Mouse (Mus musculus) embryonic facial prominence, embryonic 13.5 days (tissue): Measurements from ENCODE around the gene Tsks. TPM values are rescaled to one million over a fixed set of nuclear protein-coding genes. Genes with fewer than 3 reads are reported as not detected.
A peak's percentile ranks its signal among the peaks of the same experiment; 100 is the strongest.

ENCODE experiments used
- ATAC-seq: fragments of 200-750 bp; cut with Nextera tagmentation; 2 replicates; pipeline ENCODE4 v1.8.0; 2017; ENCODE audit warnings: low read depth; ENCODE audit not compliant: insufficient number of reproducible peaks, insufficient read depth, low FRiP score, low TSS enrichment
- H3K27ac ChIP-seq: fragments of 300-500 bp; sonication (generic); 2 replicates; pipeline ENCODE4 v1.5.1; 2015; ENCODE audit warnings: moderate library complexity, mild to moderate bottlenecking, inconsistent platforms
- H3K27me3 ChIP-seq: fragments of 300-500 bp; sonication (generic); 2 replicates; pipeline ENCODE4 v1.6.1; 2015; ENCODE audit warnings: mild to moderate bottlenecking, inconsistent platforms
- H3K36me3 ChIP-seq: fragments of 300-500 bp; sonication (generic); 2 replicates; pipeline ENCODE4 v1.6.1; 2015; ENCODE audit warnings: mild to moderate bottlenecking, inconsistent platforms
- H3K4me1 ChIP-seq: fragments of 300-500 bp; sonication (generic); 2 replicates; pipeline ENCODE4 v1.6.1; 2015; ENCODE audit warnings: inconsistent platforms
- H3K4me2 ChIP-seq: fragments of 300-500 bp; sonication (generic); 2 replicates; pipeline ENCODE4 v1.6.1; 2015; ENCODE audit warnings: moderate library complexity, mild to moderate bottlenecking, inconsistent platforms
- H3K4me3 ChIP-seq: fragments of 300-500 bp; sonication (generic); 2 replicates; pipeline ENCODE4 v1.5.1; 2015; ENCODE audit warnings: mild to moderate bottlenecking, inconsistent platforms
- H3K9ac ChIP-seq: fragments of 300-500 bp; sonication (generic); 2 replicates; pipeline ENCODE4 v1.6.1; 2015; ENCODE audit warnings: mild to moderate bottlenecking, inconsistent platforms
- H3K9me3 ChIP-seq: fragments of 300-500 bp; sonication (generic); 2 replicates; pipeline ENCODE4 v1.6.1; 2016; ENCODE audit warnings: inconsistent platforms
- WGBS: fragments of 180-500 bp; shearing (Covaris S2); methylation state at CpG from one replicate; pipeline ENCODE4 v1.1.7; 2015; ENCODE audit warnings: mixed read lengths; 5-methylcytosine and 5-hydroxymethylcytosine counted together
- polyA plus RNA-seq: library from polyadenylated mRNA; unstranded; fragments of >200 nt; fragmentation: Nextera tagmentation; extraction: Ambion mirVana; gene quantifications from 2 replicates; pipeline ENCODE4 v1.2.1, GENCODE M21; 2015

Gene Tsks
- polyA plus RNA-seq, 1 experiment from 2014 or later, result 0.25 TPM

GRCm38 (mm10) chr7:44952611-44953306, 9.8 kb downstream of the Tsks start:
- Histone ChIP-seq H3K9ac (peak overlapping the region; percentile 82), H3K9me3 (no peaks in the 10 kb centered on the region), H3K4me1 (peaks cover 20% of the 10 kb centered on the region), H3K36me3 (no peaks in the 10 kb centered on the region), H3K4me3 (peak overlapping the region; percentile 60), H3K27me3 (peaks cover 40% of the 10 kb centered on the region), H3K4me2 (peak overlapping the region; percentile 94), H3K27ac (peak overlapping the region; percentile 86)
- WGBS, result 7% methylated on average over 24 of the region's 24 CpGs
- ATAC-seq, result peak; percentile 86

- Histone ChIP-seq H3K4me1 (peaks cover 20% of the 10 kb centered on the region), H3K36me3 (no peaks in the 10 kb centered on the region), H3K27ac (0 out of 2 replicates have a peak overlapping the region, but pooled peaks have one; percentile 33), H3K4me2 (no peak overlapping the region), H3K9me3 (no peaks in the 10 kb centered on the region), H3K27me3 (peaks cover 32% of the 10 kb centered on the region), H3K9ac (peak overlapping the region; percentile 6; the same call in 1 of the 2 replicates), H3K4me3 (no peak overlapping the region)
- ATAC-seq, result no peak
- WGBS, result 56% methylated on average over 14 of the region's 14 CpGs
Measured at GRCm38 (mm10) chr7:44953561-44953960, 10.6 kb downstream of the Tsks start.

DNA sequence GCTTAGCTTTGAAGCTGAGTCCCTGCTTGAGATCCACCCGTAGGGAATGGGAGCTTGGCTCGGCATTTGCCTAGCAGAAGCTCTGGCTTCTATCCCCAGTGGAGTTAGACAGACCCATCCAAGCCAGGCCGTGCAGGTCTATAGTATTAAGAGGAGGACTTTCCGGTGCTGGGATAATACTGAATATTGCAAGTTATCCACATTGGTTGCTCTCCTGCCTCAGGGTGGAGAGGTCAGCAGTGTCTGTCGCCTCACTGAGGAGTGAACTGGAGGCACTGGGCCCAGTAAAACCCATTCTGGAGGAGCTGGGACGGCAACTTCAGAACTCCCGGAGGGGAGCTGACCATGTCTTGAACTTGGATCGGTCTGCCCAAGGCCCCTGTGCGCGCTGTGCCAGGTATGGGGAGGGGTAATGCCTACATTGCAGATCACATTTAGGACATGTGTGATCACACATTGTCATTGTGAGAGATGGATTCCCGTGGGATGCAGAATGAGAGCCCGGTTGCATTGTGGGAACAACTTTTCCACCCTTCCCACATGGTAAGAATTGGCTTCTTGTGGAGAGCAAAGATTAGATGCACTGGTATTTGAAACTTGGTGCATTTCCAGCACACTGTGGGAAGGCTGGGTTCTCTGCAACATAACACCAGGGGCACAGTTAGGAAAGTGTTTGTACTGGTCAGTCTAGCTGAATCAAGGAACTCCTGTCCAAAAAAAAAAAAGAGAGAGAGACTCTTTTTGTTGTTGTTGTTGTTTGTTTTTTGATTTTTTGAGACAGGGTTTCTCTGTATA, 11.3 kb downstream of the Tsks start:
- H3K4me1 ChIP-seq, result peaks cover 20% of the 10 kb centered on the region
- 79% methylated on average over 12 of the region's 12 CpGs for WGBS
- H3K27ac ChIP-seq, result 0 out of 2 replicates have a peak overlapping the region, but pooled peaks have one; percentile 33
- peak overlapping the region; percentile 6; the same call in 1 of the 2 replicates for H3K9ac ChIP-seq
- H3K9me3 ChIP-seq, result no peaks in the 10 kb centered on the region
- no peak overlapping the region for H3K4me3 ChIP-seq
- peaks cover 28% of the 10 kb centered on the region for H3K27me3 ChIP-seq
- H3K4me2 ChIP-seq, result no peak overlapping the region
- peaks cover 7% of the 10 kb centered on the region; the same call in 1 of the 2 replicates for H3K36me3 ChIP-seq
- ATAC-seq, result no peak

- ATAC-seq, result no peak
- no peak overlapping the region for H3K27ac ChIP-seq
- no peak overlapping the region for H3K4me2 ChIP-seq
- H3K27me3 ChIP-seq, result peaks cover 15% of the 10 kb centered on the region
- H3K9ac ChIP-seq, result no peak overlapping the region
- no peaks in the 10 kb centered on the region for H3K9me3 ChIP-seq
- 59% methylated on average over 5 of the region's 5 CpGs for WGBS
- H3K36me3 ChIP-seq, result peaks cover 20% of the 10 kb centered on the region
- no peak overlapping the region for H3K4me3 ChIP-seq
- H3K4me1 ChIP-seq, result peaks cover 20% of the 10 kb centered on the region
Measured at GRCm38 (mm10) chr7:44955628-44956027, 12.6 kb downstream of the Tsks start.

DNA sequence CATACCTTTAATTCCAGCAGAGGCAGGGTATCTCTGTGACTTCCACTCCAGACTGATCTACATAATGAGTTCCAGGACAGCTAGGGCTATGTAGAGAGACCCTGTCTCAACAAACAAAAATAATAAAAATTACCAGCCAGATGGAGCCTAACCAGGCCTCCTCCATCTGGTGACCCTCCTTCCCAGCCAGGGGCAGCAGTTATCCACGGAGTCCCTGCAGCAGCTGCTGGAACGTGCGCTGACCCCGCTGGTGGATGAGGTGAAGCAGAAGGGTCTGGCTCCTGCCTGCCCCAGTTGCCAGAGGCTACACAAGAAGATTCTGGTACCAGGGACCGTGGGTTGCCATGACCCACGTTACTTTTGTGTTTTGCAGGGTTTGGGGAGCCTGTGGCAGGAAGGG, 13.3 kb downstream of the Tsks start:
- Histone ChIP-seq H3K27ac (peak overlapping the region; percentile 5; the same call in 1 of the 2 replicates), H3K27me3 (peaks cover 9% of the 10 kb centered on the region), H3K9ac (no peak overlapping the region), H3K36me3 (peaks cover 26% of the 10 kb centered on the region), H3K4me3 (no peak overlapping the region), H3K9me3 (no peaks in the 10 kb centered on the region), H3K4me1 (peaks cover 20% of the 10 kb centered on the region), H3K4me2 (no peak overlapping the region)
- ATAC-seq, result no peak
- WGBS, result 48% methylated on average over 6 of the region's 6 CpGs

DNA sequence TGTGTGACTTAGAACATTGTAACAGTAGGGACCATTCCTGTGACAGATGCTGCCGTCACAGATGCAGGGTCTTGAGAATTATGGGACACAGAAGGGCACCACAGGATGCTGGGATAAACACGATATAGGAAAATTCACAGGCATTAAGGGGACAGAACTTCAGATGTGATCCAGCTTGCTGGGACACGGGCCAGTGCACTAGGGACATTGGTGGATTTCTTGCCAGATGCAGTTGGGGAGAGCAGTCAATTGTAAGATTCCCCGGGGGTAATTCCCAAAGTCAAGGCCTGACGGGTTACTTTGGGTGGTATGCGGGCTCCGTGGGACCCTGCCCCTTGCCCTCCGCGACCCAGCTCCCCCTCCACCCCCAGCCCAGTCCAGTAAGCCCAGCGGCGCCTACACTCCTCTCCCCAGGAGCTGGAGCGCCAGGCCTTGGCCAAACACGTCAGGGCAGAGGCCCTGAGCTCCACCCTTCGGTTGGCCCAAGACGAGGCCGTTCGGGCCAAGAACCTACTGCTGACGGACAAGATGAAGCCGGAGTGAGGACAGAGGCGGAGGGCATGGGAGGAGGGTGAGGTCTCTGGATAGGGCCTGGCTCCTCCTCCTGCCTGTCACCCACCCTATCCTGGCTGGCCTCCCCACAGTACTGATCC, 14.3 kb downstream of the Tsks start:
- WGBS, result 70% methylated on average over 20 of the region's 20 CpGs
- Histone ChIP-seq H3K27ac (no peak overlapping the region), H3K4me3 (no peak overlapping the region), H3K27me3 (no peaks in the 10 kb centered on the region), H3K9ac (no peak overlapping the region), H3K4me2 (no peak overlapping the region), H3K36me3 (peaks cover 37% of the 10 kb centered on the region), H3K4me1 (peaks cover 10% of the 10 kb centered on the region; the same call in 1 of the 2 replicates), H3K9me3 (no peaks in the 10 kb centered on the region)
- ATAC-seq, result no peak

DNA sequence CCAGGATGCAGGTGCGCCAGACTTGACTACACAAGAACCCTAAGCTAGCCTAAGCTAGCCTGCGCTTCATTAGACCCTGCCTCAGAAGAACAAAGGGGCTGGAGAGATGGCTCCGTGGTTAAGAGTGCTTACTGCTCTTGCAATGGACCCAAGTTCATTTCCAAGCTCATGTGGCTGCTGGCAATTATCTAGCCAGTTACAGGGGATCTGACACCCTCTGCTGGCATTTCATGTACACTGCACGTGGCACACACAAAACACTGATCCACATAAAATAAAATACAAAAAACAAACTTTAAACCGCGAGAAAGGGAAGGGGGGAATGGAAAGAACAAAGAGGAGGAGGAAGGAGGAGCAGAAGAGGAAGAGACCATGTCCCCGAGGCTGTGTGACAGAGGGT, 15.2 kb downstream of the Tsks start:
- Histone ChIP-seq H3K27ac (no peak overlapping the region), H3K4me3 (no peak overlapping the region), H3K9me3 (no peaks in the 10 kb centered on the region), H3K4me2 (no peak overlapping the region), H3K27me3 (no peaks in the 10 kb centered on the region), H3K4me1 (peaks cover 3% of the 10 kb centered on the region; the same call in 1 of the 2 replicates), H3K36me3 (peaks cover 44% of the 10 kb centered on the region), H3K9ac (no peak overlapping the region)
- no peak for ATAC-seq
- 59% methylated on average over 7 of the region's 7 CpGs for WGBS

- 86% methylated on average over 8 of the region's 8 CpGs for WGBS
- ATAC-seq, result no peak
- no peak overlapping the region for H3K27ac ChIP-seq
- H3K27me3 ChIP-seq, result no peaks in the 10 kb centered on the region
- 0 out of 2 replicates have a peak, but pooled peaks cover 3% of the 10 kb centered on the region for H3K4me1 ChIP-seq
- H3K9me3 ChIP-seq, result no peaks in the 10 kb centered on the region
- no peak overlapping the region for H3K9ac ChIP-seq
- H3K36me3 ChIP-seq, result peaks cover 53% of the 10 kb centered on the region
- H3K4me2 ChIP-seq, result no peak overlapping the region
- H3K4me3 ChIP-seq, result no peak overlapping the region
Measured at GRCm38 (mm10) chr7:44959281-44959680, 16.3 kb downstream of the Tsks start.

DNA sequence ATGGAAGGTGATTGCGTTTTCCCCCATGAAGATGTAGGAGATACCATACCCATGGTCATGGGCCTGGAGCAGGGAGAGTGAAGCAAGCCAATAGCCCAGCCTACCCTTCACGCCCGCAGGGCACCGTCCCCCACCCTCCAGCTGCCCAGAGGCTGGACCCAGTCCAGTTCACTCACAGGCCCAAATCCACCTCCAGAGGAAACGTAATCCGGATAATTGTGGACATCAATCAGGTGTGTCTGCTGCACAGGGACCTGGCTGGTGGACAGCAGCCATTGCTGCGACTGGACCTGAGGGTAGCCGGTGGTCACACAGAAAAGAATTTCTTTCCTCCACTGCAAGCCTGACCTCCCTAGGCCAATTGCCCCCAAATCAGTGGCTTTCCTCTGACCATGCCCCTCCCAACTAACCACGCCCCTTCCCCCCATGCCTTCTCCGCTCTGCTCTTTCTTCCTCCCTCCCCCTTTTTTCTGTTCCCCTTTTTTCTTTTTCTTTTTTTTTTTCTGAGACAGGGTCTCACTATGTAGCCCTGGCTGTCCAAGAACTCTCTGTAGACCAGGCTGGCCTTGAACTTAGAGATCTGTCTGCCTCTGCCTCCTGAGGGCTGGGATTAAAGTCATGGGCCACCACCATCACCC, 17.0 kb downstream of the Tsks start:
- 0 out of 2 replicates have a peak, but pooled peaks cover 3% of the 10 kb centered on the region for H3K4me1 ChIP-seq
- H3K9ac ChIP-seq, result 0 out of 2 replicates have a peak overlapping the region, but pooled peaks have one; percentile 21
- no peaks in the 10 kb centered on the region for H3K9me3 ChIP-seq
- peaks cover 58% of the 10 kb centered on the region for H3K36me3 ChIP-seq
- no peak for ATAC-seq
- no peak overlapping the region for H3K4me2 ChIP-seq
- 87% methylated on average over 10 of the region's 10 CpGs for WGBS
- no peak overlapping the region for H3K4me3 ChIP-seq
- H3K27me3 ChIP-seq, result no peaks in the 10 kb centered on the region
- no peak overlapping the region for H3K27ac ChIP-seq

DNA sequence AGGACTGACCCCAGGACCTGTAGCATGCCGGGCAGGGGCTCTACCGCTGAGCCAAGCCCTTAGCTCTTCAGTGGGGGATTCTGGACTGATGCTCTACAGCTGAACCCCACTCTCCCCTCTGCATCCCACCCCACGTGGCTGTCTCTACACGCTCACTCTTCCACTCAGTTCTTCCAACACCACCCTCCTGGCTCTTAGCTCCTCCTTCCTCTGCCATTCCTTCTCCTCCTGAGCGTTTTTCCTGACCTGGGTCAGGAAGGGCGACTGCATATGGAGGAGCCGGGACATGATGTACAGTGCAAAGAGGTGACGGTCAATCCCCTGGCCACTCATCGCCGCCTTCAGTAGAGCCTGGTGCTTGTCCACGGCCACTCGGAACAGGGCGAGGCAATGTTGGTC, 17.5 kb downstream of the Tsks start:
- no peaks in the 10 kb centered on the region for H3K9me3 ChIP-seq
- peaks cover 63% of the 10 kb centered on the region for H3K36me3 ChIP-seq

GRCm38 (mm10) chr7:44962337-44962736, 19.3 kb downstream of the Tsks start:
- Histone ChIP-seq H3K4me3 (no peak overlapping the region), H3K27ac (no peak overlapping the region), H3K4me2 (no peak overlapping the region), H3K27me3 (no peaks in the 10 kb centered on the region), H3K9ac (no peak overlapping the region), H3K9me3 (no peaks in the 10 kb centered on the region), H3K4me1 (no peaks in the 10 kb centered on the region), H3K36me3 (peaks cover 78% of the 10 kb centered on the region)
- ATAC-seq, result no peak
- WGBS, result 76% methylated on average over 8 of the region's 8 CpGs

More for the DNA sequence above, 17.5 kb downstream of the Tsks start:
- 90% methylated on average over 13 of the region's 13 CpGs for WGBS
- ATAC-seq, result no peak
- Histone ChIP-seq H3K4me1 (0 out of 2 replicates have a peak, but pooled peaks cover 3% of the 10 kb centered on the region), H3K27me3 (no peaks in the 10 kb centered on the region), H3K9ac (no peak overlapping the region), H3K27ac (no peak overlapping the region), H3K4me3 (no peak overlapping the region), H3K4me2 (no peak overlapping the region)
